Mouse (Mus musculus) 3134 (cell line): ENCODE data around the gene Uhrf1bp1l.

Source experiments
- DNase-seq: peaks from one replicate; pipeline ENCODE4 v3.0.0-alpha.2; 2011; ENCODE audit warnings: low spot score; ENCODE audit not compliant: insufficient read length; ENCODE audit errors: extremely low read depth

The Uhrf1bp1l gene

GRCm38 (mm10) chr10:89833166-89833565 is 88.4 kb downstream of the Uhrf1bp1l start:
- no peak for DNase-seq

DNA sequence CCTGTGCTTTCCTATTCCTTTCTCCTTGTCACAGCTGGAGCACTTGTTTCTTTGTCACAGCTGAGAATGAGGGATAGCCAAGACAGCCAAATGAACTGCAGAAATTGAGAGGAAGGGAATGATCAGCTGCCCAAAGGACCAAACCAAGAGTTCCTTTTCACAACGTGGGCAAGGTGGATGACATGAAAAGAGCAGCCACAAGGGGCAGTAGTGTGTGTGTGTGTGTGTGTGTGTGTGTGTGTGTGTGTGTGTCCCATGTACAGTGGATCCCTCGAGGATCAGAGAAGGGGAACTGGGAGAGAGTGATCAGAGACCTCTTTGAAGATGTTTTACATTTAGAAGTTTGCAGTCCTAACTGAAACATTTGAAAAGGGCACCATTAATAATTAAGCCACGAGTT is 92.7 kb downstream of the Uhrf1bp1l start:
- DNase-seq, result no peak

GRCm38 (mm10) chr10:89838834-89839233 is 94.0 kb downstream of the Uhrf1bp1l start:
- no peak for DNase-seq

DNA sequence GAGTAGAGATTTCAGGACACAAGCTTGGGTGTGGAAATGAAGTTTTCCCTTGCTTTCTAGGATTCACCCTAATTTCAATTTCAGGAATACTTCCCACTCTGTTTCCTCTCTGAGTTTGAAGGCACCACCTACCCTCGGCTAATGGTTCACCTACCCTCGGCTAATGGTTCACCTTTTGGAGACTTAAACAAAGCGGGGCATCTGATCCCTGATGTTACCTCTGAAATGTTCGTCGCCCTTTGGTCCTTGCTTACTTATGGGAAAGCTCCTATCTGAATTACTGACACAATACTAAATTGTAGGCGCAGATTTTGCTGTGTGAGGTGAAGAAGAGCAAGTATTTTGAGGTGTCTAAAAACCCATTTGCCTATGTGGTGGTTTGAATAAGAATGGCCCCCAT is 106.2 kb downstream of the Uhrf1bp1l start:
- DNase-seq, result no peak

- DNase-seq, result no peak
These were observed 110.6 kb downstream of the Uhrf1bp1l start for GRCm38 (mm10) chr10:89855251-89855875.

- no peak for DNase-seq
These were observed 111.5 kb downstream of the Uhrf1bp1l start for GRCm38 (mm10) chr10:89856286-89856685.

DNA sequence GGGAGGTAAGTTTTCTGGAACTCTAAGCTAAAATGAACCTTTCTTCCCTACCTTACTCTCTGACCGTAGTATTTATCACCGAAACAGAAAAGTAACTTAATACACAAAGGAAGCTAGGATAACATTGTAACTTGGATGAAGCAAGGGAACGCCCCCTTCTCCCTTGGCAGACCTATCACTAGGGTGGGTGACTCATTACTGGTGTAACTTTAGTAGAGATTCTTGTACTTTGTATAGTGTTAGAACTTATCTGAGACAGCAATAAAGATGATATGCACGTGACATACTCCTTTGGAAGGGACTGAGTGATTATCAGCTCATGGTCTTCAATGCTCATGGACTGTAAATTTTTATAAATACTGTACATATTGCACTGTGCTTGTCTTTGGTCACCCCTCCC is 123.4 kb downstream of the Uhrf1bp1l start:
- DNase-seq, result no peak

- DNase-seq, result no peak
These were observed 124.0 kb downstream of the Uhrf1bp1l start for GRCm38 (mm10) chr10:89868836-89869235.
